Mouse (Mus musculus) kidney, adult 9 months (tissue): Measurements from ENCODE around the gene S100a4.

Experiments used
- DNase-seq: peaks from one replicate; pipeline ENCODE4 v3.0.0; 2022

The S100a4 gene

GRCm38 (mm10) chr3:90600458-90601195, 2.9 kb upstream of the S100a4 start:
- no peak for DNase-seq

GRCm38 (mm10) chr3:90601486-90602110, 2.0 kb upstream of the S100a4 start, which contains the start of gene Gm42674:
TSS of gene Gm42674 (plus strand) at chr3:90601904.
- DNase-seq, result no peak

DNA sequence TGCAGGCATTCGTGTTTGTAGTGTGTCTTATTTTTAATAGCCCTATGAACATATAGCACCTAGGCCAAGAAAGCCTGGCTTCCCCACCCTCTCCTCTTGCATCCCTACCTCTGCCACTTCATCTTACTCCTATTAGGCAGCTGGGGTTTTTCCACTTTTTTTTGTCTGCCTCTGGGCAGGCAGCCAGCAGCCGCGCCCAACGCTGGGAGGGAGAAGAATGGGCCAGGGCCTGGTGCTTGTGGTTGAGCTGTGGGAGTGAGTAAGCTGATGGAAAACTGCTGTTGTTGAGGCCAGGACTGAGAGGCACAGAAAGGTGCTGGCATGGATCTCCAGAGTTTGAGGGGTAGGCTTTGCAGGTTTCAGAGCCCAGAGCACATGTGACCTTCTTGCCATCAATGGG, 845 bp downstream of the S100a4 start:
- peak; percentile 57 for DNase-seq

GRCm38 (mm10) chr3:90605049-90605448, 1.5 kb downstream of the S100a4 start:
- DNase-seq, result no peak

GRCm38 (mm10) chr3:90605736-90606135, 2.2 kb downstream of the S100a4 start:
- DNase-seq, result no peak

DNA sequence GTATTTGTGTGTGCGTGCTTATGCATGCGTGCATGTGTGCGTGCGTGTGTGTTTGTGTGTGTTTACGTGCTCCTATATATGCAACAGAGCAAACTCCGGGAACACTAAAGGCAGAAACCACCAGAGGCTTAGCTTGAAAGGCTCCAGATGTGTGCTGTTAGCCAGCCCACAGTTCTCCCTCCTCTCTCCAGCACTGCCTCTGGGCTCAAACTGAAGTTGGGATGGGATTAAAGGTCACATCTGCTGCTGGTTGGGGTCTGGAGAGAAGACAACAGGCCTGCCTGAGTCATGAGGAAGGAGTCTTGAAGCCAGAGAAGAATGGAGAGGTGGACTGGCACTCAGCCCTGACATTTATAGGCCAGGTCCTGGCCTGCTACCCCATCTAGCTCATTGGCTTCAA, 2.6 kb downstream of the S100a4 start:
- DNase-seq, result no peak

GRCm38 (mm10) chr3:90607361-90607760, 3.8 kb downstream of the S100a4 start:
- no peak for DNase-seq

- no peak for DNase-seq
Observed at GRCm38 (mm10) chr3:90608223-90608622, 4.7 kb downstream of the S100a4 start, which contains the start of gene S100a5. TSS of gene S100a5 (plus strand) at chr3:90608523.

- no peak for DNase-seq
Observed at GRCm38 (mm10) chr3:90609102-90609501, 5.5 kb downstream of the S100a4 start.

GRCm38 (mm10) chr3:90611494-90611893, 7.9 kb downstream of the S100a4 start:
- no peak for DNase-seq

GRCm38 (mm10) chr3:90612061-90612460, 8.5 kb downstream of the S100a4 start:
- no peak for DNase-seq

GRCm38 (mm10) chr3:90612728-90613291, 9.2 kb downstream of the S100a4 start, which contains the start of gene S100a6:
TSS of gene S100a6 (plus strand) at chr3:90612882.
- DNase-seq, result peak; percentile 61

GRCm38 (mm10) chr3:90613461-90614147, 10.0 kb downstream of the S100a4 start:
- DNase-seq, result no peak

DNA sequence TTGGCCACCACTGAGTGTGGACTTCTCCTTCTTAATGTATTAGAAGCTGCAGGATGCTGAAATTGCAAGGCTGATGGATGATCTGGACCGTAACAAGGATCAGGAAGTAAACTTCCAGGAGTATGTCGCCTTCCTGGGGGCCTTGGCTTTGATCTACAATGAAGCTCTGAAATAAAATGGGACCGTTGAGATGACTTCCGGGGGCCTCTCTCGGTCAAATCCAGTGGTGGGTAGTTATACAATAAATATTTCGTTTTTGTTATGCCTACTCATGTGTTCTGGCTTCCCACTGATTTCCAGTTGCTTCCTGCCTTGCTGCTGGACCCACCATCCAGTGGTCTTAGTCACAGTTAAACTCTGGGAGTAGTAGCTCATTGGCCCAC, 10.6 kb downstream of the S100a4 start:
- no peak for DNase-seq

DNA sequence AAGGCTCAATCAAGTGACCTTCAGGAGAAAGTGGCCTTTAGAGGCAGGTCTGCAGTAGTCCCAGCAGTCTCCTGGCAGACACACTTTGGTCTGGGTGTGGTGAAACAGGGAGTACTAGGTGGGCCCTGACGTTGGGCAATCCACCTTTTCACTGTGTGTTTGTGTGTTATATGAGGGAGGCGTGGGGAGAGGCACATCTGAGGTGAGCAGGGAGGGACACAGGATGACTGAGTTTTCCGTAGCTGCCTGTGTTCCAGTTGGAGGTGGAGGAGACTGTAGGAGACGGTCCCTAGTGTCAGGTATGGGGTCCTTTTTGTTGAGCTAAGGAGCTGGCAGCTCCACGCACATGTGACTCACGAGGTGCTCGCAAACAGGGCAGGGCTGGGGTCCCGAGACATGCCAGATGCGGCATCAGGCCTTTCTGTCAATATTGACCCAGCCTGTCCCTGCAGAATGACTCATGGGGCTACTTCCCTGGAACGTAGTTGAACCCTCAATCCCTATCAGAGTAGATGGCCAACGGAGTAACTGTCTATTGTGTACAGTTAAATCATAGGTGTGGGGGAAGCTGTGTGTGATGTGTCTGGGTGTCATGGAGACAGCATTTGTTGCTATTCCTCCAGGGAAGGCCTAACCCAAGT, 11.2 kb downstream of the S100a4 start:
- no peak for DNase-seq

DNA sequence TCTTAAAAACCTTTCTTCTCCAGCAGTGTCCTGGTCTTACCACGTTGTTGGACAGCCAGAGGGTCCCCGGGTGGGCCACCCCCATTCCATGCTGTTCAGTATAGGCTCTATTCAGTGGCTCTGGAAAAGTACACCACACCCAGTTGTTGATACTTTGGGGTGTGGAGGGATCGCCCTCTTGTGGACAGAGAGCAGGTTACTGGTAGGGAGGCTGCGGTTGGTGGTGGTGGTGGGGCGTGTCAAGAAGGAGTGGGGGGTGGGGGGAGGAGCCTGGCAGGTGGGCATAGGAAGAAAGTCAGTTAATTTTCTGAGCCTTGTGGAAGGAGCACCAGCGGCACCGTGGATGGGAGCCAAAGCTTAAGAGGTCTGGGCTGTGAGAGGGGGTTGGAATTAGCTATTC, 11.8 kb downstream of the S100a4 start:
- peak; percentile 80 for DNase-seq

GRCm38 (mm10) chr3:90615911-90616310, 12.3 kb downstream of the S100a4 start:
- no peak for DNase-seq

DNA sequence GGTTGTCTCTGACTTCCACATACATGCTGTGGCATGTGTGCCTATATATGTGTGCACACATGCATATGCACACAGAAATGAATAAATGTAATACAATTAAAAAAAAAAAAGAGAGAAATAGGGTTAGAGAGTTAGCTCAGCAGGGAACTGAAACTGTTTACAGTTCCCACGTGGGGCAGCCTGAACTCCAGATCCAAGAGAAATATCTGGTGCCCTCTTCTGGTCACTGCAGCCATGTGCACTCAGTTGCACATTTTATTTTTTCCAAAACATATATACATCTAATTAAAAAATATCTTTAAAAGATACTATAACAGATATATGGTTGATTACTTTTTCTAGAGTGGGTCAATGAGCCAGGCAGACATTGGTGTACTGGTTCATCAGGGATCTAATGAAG, 14.0 kb downstream of the S100a4 start:
- no peak for DNase-seq

DNA sequence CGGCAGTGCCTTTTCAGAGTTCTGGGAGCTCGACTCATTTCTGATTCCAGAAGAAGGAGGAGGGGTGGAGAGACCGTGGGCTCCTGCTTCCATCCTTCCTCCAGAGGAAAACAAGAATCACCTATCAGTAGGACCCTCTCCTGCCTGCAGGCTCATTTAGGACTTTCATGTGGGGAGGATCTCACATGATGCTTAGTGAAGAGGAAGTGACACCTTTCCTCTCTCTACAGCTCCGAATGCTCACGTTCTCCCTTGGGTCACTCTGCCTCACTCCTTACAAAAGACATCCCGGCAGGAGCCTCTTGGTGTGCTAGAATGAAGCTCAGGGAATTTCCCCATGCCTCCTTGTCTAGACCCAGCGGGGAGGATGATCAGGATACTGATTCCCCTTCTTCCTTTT, 18.0 kb downstream of the S100a4 start:
- no peak for DNase-seq

DNA sequence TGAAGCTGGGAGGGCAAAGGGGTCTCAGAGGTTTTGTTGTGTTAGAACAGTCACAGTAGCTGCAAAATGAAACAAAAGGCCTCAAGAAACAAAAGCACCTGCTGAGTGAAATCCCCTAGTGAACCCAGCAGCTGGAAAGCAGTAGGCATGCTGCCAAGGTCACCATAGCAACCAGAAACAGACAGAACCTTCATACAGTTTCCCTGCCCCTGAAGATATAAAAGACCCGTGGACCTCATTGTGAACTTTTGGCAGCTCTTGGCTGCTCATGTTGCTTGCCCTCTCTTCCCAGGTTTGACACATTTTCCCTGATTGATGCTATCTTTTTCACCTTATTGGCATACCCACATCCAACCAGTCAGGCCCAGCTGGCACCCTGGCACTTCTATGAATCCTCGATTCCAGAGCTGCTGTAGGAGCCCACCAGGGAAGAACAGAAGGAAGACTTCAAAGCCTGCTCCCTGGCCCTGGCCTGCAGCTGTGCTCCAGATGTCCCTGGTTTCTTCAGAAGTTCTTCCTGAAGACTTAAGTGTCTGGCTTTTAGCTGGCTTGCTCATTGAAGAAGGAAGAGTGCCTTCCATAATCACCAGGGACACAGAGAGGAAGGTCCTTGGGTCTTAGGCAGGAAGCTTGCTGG, 20.0 kb downstream of the S100a4 start:
- peak; percentile 29 for DNase-seq

DNA sequence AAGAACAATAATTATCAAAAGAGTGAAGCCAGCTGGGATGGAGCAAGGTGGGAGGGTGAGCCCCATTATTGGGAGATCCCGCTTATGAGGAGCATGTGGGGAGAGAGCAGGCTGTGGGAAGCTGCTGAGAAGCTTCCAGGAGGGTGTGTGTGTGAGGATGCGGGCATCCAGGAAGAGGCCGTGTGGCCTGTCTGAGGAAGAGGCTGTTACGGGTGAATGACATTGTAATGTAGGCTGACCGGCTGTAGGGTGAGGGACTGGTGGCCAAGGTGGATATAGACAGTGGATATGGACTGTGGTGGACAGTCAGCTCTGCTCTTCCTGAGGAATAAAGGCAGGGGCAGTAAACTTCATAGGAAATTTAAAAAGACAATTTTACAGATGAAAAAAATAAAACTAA, 21.9 kb downstream of the S100a4 start:
- DNase-seq, result no peak

GRCm38 (mm10) chr3:90626266-90627021, 22.9 kb downstream of the S100a4 start:
- DNase-seq, result no peak
